Mouse (Mus musculus): ENCODE data around the gene Ivd.

Gene Ivd

DNA sequence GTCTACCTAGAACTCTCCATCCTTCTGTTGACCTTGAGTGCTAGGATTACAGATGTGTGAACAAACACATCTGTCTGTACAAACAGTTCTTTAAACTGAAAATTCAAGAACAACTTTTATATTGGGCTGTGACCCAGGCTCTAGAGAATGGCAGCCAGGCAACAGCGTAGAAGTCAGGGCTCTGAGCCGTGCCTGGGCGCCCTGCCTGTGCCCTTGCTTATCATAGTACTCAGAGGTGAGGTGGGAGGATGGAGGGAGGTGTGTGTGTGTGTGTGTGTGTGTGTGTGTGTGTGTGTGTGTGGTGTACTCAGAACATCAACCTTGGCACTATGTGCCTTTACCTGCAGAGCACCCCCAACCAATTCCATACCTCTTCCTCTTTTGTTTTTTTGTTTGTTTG lies 46.0 kb downstream of the Ivd start:
- DNase-seq (ENCODE audit: inconsistent age in 2 of 2, low spot score in 1 of 2): no peak

DNA sequence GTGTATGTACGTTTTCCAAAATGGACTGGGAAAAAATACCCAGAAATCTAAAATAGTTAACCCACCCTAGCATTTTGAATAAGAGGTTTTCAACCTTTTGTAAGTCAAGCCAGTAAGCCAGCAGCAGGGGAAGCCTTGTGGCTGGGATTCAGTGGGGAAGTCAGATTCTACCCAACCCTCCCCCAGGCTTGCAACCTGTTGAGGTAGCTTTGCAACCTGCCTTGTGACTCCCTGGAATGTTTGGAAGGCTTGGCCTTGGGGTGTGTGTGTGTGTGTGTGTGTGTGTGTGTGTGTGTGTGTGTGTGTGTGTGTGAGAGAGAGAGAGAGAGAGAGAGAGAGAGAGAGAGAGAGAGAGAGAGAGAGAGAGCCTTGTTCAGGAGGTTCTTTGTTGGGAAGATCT lies 47.4 kb downstream of the Ivd start:
- DNase-seq (ENCODE audit: inconsistent age in 2 of 2, low spot score in 1 of 2): no peak

- DNase-seq (ENCODE audit: inconsistent age in 2 of 2, low spot score in 1 of 2): no peak
Measured at GRCm38 (mm10) chr2:118910605-118911278, 49.0 kb downstream of the Ivd start.

GRCm38 (mm10) chr2:118912706-118913105 lies 51.0 kb downstream of the Ivd start:
- peak; percentile 22 to 71 for DNase-seq (ENCODE audit: inconsistent age in 2 of 2, low spot score in 1 of 2)

- peak; percentile 63 to 83 for DNase-seq (ENCODE audit: inconsistent age in 2 of 2, low spot score in 1 of 2)
Measured at GRCm38 (mm10) chr2:118913551-118914276, 52.0 kb downstream of the Ivd start.

DNA sequence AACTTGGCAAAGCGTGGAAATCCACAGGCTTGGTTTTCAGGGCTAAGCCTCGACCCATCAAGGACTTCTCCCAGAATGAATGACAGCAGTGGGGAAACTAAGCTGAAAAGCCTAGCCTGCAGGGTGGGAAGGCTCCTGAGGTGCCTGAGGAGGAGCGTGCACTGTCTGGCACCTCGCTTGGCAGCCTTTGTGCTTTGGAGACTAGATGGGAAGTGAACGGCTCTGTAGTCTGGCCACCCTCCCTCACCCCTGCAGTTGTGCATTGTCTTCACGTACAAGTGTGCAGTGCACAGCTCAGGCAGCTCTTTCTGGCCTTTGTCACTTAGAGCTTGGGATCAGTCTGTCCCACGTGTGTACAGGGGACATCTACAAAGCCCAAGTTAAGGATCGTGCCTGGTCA lies 52.9 kb downstream of the Ivd start:
- no peak for DNase-seq (ENCODE audit: inconsistent age in 2 of 2, low spot score in 1 of 2)

GRCm38 (mm10) chr2:118916436-118916835 lies 54.7 kb downstream of the Ivd start:
- no peak for DNase-seq (ENCODE audit: inconsistent age in 2 of 2, low spot score in 1 of 2)

DNA sequence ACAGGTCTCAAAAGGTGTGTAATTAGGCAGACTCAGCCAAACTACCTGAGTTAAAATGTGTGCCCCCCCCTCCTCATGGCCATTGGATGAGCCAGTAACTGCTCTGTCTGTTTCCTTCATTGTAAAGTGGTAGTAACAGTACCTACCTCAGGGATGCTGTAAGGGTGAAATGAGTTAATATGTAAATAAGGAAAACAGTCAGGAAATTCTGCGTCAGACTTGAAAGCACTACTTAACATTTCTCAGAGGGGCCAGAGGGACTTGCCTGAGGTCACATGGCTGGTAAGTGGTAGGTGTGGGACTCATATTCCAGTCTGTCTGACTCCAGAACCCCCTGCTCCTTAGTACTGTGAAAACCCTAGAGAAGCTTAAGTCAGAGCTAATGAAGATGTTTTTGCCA lies 56.8 kb downstream of the Ivd start:
- no peak for DNase-seq (ENCODE audit: inconsistent age in 2 of 2, low spot score in 1 of 2)

GRCm38 (mm10) chr2:118920428-118920827 lies 58.7 kb downstream of the Ivd start:
- DNase-seq (ENCODE audit: inconsistent age in 2 of 2, low spot score in 1 of 2): peak in 1 of 2 experiments; percentile 26

DNA sequence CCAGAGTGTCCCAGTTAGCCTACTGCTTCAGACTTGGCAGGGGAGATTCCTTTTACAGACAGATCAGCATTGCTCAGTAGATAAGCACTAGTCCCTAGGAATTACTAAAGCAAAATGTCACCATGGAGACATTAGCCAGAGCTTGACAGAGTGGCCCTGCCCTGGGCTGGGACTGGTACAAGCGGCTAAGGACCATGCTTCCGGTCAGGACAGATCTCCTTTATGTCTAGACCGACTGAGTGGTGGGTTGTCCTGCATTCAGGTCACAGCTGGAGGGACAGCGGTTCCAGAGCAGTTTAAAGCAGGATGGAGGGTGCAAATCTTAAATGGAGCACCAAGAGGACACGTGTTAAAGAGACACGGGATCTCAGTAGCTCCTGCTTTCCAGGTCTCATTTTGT lies 64.2 kb downstream of the Ivd start:
- no peak for DNase-seq (ENCODE audit: inconsistent age in 2 of 2, low spot score in 1 of 2)

DNA sequence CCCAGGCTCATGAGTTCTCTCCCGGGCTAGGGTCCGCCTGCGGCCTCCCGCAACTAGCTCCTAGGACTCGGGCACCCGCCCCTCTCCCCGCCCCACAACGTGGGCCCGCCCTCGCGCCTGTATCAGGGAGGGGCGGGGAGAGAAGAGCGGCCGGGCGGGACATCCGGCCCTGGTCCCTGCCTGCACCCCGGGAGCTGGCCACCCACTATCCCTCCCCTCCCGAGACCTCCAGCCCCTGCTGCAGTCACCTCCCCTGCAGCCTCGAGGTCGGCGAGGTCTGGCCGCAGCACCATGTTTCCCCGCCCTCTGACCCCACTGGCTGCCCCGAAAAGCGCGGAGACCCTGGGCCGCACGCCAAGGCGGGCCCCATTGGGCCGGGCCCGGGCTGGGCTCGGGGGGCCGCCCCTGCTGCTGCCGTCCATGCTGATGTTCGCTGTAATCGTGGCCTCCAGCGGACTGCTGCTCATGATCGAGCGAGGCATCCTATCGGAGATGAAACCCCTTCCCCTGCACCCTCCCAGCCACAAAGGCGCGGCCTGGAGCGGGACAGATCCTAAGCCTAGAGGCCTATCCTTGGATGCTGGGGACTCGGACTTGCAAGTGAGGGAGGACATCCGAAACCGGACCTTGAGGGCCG lies 64.7 kb downstream of the Ivd start, which contains the start of gene Chst14:
Gene Chst14, plus strand, starts transcription at position 136 of the 637 bp plus-strand sequence.
- peak; percentile 89 to 94 for DNase-seq (ENCODE audit: inconsistent age in 2 of 2, low spot score in 1 of 2)

- no peak for DNase-seq (ENCODE audit: inconsistent age in 2 of 2, low spot score in 1 of 2)
Measured at GRCm38 (mm10) chr2:118926998-118927739, 65.4 kb downstream of the Ivd start.
